Mouse (Mus musculus) adrenal gland, postnatal 4 days (tissue): ENCODE measurements at regions not wholly inside any gene's neighbourhood (a gene's known extent, or its start where the extent isn't known, plus 50 kb on each side); places are given as distances from the start of the nearest gene placed in this dataset.

Experiments used
- DNase-seq, 2 experiments: peaks; one replicate each; pipeline ENCODE4 v3.0.0; 2021 to 2022; ENCODE audit warnings: low spot score in 2 of 2, mixed read lengths in 2 of 2

DNA sequence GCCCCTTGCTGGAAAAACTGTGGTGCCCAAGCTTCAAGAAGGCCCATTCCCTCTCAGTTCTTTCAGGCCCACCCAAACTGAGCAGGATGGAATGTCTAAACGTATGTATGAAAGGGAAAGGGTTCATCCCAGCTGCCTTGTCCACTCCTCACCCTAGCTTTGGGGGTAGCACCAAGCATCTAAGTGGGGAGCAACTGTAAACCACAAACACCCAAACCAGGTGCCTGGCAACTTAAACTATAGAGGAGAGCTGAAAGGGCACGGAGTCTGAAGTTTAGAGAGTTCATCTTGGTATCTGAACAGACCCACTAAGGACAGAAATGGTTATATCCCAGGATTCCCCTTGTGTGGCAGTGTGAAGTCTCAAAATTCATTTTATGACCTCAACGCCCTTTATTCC lies 90.1 kb upstream of the Ssbp2 start:
- DNase-seq: no peak

DNA sequence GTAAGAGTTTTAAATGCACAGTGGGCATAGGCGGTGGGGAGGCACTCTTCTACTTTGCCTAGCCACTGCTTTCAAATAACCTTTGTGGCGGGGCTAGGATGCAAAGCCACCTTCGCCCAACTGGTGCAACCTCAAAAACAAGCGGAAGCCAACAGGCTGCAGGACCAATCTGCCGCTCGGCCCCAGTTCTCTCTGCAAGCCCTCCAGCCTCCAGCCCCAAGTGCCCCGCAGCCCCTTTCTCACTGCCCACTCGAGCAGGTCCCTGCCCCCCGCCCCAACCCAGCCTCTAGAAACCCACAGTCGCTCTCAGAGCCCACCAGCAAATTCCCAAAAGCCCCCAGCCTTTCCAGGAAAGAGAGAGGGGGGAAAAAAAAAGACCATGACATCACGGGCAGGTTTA lies 89.6 kb upstream of the Ssbp2 start:
- DNase-seq: no peak

DNA sequence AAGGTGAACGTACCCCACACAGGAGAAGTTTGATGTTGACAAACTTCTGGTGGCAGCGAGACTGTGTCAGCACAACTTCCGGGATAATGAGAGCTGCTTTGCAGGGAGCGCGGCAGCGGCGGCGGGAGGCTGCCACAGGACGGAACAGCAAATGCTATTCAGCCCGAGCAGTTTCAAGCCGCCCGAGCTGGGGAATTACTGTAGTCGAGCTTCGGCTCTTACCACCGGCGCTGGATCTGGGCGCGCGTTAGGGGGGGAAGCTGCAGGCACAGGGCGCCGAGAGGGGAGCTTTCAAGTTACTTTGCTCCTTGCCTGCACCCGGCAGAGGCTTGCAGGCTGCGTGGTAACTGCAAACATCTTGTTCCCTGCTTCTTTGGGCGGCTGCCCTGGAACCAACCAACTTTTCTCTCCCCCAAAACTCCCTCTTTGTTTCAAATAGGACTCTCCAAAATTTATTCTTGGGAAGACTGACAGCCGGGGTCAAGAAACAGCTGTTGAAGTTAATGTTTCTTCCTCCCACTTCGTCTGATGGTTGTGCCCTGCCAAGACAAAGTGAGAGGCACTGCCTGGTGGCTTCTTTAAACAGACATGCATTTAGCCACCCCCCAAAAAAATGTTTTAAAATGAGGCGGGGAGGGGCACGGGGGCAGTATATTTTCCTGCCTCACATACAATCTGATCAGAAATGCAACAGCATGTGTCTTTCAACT lies 89.0 kb upstream of the Ssbp2 start:
- peak; percentile 81 to 90 for DNase-seq

DNA sequence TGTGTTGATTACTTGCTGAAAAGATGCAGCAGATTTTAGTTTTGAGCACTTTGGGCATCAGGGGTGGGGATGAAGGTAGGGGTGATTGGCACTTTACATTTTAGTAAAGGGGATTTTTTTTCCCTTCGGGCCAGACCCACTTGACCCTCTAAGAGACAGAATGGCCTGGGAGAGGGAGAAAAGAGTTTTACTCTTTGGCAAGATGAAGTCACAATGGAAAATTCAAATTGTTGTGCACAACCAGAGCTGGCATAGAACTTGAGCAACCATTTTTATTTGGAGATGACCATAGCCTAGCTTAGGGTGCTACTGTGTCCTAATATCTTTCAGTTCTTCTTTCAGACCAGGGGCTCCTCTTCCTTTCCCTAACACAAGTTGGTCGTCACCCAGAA lies 88.5 kb upstream of the Ssbp2 start:
- DNase-seq: no peak

DNA sequence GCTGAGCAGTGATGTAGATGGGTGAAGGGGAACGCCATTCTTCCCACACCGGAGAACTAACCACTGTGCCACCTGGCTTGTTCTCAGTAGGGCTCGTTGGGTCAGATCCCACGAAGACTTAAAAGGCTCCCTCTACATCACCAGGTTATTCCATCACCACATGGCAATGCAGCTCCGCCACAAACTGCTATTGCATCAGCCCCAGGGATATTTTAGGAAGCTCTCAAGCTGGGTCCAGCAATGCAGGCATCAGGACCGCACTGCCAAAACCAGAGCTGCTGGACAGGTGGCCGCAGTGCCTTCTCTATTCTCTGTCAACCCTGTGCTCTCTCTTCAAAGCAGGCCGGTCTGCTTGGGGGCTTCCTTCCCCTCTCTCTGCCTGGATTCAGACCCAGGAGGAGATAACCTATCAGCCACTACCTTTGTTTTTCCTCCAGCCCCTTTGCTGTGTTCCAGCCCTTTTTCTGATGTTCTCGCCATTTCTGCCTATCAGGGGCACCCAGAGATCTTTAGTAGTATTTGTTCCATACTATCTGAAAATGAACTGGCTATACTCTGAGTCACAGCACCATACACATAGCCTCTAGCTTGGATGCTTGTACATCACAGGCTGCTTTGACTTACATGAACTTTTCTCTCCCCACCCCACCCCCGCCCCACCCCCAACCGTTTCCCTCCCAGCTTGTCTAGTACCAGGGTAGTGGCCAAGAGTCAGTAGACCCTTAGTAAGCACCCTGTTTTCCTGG lies 87.8 kb upstream of the Ssbp2 start:
- DNase-seq: no peak

DNA sequence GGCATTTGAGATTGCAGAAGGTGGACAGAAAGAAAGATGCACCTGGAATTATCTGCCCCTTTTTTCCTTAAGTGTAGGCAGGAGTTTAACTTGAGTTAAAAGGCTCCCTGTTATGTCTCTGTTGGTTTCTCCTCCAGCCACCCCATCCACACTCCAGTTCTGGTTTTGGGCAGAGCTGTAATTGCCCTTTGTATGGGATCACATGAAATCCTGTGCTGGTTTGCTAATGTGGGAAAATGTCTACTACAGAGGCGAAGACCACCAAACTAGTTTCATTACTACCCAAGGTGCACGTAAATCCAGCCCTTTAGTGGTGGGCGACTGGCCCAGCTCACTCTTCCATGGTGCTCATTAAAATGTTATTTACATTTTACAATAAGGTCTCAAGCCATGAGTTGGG lies 85.9 kb upstream of the Ssbp2 start:
- no peak for DNase-seq

DNA sequence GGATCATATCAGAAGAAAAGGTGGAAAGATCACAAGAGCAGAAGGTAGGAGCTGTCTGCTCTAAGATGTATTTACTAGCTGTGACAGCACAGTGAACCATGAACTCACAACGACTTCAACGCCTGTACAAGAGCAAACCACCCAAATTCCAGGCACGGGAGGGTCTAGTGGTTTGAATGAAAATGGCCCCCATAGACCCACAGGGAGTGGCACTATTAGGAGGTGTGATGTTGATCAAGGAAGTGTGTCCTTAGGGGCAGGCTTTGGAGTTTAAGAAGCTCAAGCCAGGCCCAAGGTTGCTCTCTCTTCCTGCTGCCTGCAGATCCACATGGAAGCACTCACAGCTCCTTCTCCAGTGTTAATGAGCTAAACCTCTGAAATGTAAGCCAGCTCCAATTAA lies 83.5 kb upstream of the Ssbp2 start:
- no peak for DNase-seq

DNA sequence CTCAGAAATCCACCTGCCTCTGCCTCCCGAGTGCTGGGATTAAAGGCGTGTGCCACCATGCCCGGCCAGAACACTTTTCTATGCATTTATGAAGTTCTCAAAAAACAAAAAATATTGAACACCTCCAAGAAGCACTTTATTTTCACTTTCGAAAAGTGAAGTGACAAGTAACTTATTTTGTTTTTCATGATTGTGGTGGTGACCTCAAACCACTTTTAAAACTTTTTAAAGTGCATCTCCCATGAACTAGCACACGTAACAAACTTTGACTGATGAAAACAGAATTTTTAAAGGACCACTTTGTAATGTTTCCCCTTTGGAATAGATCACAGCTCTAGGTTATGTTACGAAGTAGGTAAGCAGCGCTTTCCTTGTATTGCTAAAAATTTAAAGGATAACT lies 82.7 kb upstream of the Ssbp2 start:
- DNase-seq: no peak

DNA sequence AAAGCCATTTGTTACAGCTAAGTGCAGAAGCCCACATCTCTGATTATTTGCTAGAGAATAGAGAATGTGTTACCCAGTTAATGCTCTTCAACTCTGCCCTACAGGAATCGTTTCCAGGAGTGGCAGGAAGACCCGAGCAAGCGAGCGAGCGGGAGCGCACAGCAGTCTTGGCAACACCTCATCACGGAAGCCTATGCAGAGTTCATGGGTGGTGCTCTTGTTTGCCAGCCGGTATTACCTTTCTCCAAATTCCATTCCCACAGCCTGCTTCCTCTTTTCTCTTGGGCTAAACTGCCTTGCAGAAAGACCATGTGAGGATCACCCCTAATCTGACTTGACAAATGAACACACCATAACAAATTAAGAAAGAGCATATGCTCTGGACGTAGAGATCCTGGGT lies 82.1 kb upstream of the Ssbp2 start:
- no peak for DNase-seq

DNA sequence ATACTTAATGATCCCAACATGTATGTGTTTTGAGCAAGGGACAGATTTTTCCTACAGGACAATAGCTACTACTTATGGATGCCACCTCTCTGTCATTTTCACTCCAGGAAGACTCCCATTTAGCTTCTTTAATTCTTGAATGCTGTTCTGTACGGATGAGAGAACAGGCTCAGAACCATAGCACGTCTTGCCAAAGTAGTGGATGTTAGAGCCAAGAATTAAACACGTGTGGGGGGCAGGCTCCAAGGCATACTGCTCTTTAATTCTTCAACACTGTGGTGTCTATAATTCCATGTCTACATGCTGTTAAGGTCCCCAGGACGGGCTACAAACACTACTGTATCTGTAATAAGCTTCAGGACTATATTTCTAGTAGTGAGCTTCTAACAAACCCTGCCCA lies 74.7 kb upstream of the Ssbp2 start:
- no peak for DNase-seq

DNA sequence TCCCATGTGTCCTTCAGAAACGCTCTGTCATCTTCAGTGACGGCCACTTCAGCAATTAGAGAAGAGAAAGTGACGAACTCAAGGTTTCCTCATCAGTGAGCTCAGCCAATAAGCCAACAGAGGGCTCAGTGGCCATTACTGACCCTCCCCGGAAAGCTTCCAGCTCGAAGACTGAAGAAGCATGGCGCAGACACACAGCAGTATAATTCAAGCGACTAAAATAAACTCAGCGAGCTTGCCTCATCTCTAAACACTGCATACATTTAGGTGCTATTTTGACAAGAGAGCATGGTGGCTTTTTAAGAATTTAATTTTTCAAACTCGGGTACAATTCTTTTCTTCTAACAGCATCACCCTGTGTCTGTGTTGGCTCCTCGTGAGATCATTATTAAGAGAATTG lies 72.2 kb upstream of the Ssbp2 start:
- no peak for DNase-seq

DNA sequence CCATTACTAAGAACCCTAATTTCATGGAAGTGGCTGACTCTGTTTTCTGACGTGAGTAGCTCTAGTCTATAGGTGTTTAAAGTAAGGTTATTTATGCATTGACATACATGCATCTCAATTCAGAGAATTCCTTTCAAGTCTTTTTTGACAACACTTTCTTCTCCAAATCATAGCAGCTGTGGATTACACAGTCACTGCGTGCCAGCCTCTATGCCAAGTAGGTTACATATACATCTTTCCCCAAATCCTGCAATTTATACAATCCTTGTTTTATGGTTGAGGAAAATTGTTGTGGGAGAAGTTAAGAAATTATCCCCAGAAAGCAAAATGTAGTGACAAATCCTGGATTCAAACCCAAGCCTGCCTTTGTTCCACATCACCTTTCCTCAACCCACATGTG lies 56.5 kb upstream of the Ssbp2 start:
- no peak for DNase-seq

DNA sequence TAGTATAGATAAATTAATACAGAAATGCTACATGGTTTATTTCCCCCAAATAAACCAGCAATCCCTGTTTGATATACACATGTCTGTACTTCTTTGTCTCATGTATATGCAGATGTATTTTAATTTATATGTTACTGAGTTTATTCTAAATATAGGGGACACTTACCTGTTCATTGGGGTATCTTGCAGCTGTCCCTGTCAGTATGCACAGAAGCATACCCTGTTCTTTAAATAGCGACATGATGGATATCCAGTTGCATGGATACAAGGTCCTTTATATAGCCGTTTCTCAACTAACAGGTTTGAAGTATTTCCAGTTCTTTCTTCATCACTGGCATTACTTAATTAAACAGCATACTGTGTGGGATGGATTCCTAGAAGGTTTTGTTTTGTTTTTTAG lies 55.1 kb upstream of the Ssbp2 start:
- DNase-seq: no peak

DNA sequence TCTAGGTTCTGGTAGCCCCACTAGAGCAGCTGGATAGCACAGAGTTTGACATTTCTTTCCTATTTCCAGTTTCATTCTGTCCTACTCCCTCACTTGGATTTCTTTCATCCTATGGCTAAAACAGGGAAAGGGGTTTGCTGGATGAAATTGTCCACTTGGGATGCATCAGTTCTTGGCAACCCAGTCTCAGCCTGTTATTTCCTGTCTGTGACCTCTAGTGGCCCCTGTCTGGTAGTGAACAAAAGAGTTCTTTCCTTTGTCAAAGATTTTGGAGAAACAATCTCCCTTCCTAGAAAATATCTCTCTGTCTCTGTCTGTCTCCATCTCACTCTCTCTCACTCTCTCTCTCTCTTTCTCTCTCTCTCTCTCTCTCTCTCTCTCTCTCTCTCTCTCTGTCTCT lies 50.0 kb upstream of the Ssbp2 start:
- no peak for DNase-seq
